Mouse (Mus musculus) MEL (cell line): ENCODE results near the gene Zmiz1. TPM values are rescaled to one million over a fixed set of nuclear protein-coding genes. Genes with fewer than 3 reads are reported as not detected.

Experiments used
- DNase-seq: peaks from one replicate; pipeline ENCODE4 v3.0.0; 2011; ENCODE audit warnings: low read depth, low spot score
- H3K27ac ChIP-seq: 2 replicates; pipeline ENCODE4 v1.5.1; 2012; ENCODE audit warnings: low read depth, mild to moderate bottlenecking, control low read depth, low read length, moderate library complexity; ENCODE audit not compliant: control insufficient read depth
- H3K27me3 ChIP-seq, 2 experiments: fragments of 150-350 bp in 1 of 2; sonication (generic) in 1 of 2; 2 replicates each; pipeline ENCODE4 v1.6.1; 2012; ENCODE audit warnings: low read length in 2 of 2, mild to moderate bottlenecking in 2 of 2, improper control_type of control experiment in 1 of 2, moderate library complexity in 1 of 2; ENCODE audit not compliant: insufficient read depth in 2 of 2, control insufficient read depth in 1 of 2
- H3K36me3 ChIP-seq, 2 experiments: 2 replicates each; pipeline ENCODE4 v1.6.1; 2012 to 2014; ENCODE audit warnings: low read length in 2 of 2, improper control_type of control experiment in 1 of 2, inconsistent platforms in 1 of 2, mild to moderate bottlenecking in 1 of 2; ENCODE audit not compliant: insufficient read depth in 2 of 2, control insufficient read depth in 1 of 2
- H3K4me1 ChIP-seq, 2 experiments: fragments of 150-350 bp in 1 of 2; sonication (generic) in 1 of 2; 2 replicates each; pipeline ENCODE4 v1.6.1; 2012; ENCODE audit warnings: low read length in 2 of 2, improper control_type of control experiment in 1 of 2, mild to moderate bottlenecking in 1 of 2; ENCODE audit not compliant: insufficient read depth in 2 of 2, control insufficient read depth in 1 of 2
- H3K4me3 ChIP-seq, 2 experiments: fragments of 150-350 bp in 1 of 2; sonication (generic) in 1 of 2; 2 replicates each; pipeline ENCODE4 v1.5.1; 2012; ENCODE audit warnings: low read depth in 2 of 2, low read length in 2 of 2, mild to moderate bottlenecking in 2 of 2, moderate library complexity in 2 of 2, control low read depth in 1 of 2, improper control_type of control experiment in 1 of 2; ENCODE audit not compliant: control insufficient read depth in 1 of 2, insufficient read depth in 1 of 2
- H3K79me2 ChIP-seq: 2 replicates; pipeline ENCODE4 v1.6.1; 2012; ENCODE audit warnings: mild to moderate bottlenecking, low read length, moderate library complexity; ENCODE audit not compliant: control insufficient read depth, poor library complexity, insufficient read depth
- H3K9ac ChIP-seq: 2 replicates; pipeline ENCODE4 v1.6.1; 2012; ENCODE audit warnings: low read depth, mild to moderate bottlenecking, control low read depth, low read length, moderate library complexity; ENCODE audit not compliant: control insufficient read depth, poor library complexity, severe bottlenecking
- H3K9me3 ChIP-seq: fragments of 150-350 bp; sonication (generic); replicated peaks from 2 replicates; pipeline ENCODE4 v1.6.1; 2012; ENCODE audit warnings: mild to moderate bottlenecking, low read length, improper control_type of control experiment, moderate library complexity; ENCODE audit not compliant: insufficient read depth
- BHLHE40 ChIP-seq: IDR thresholded peaks from 2 replicates; pipeline ENCODE4 v1.6.1; 2012; ENCODE audit warnings: low read depth, mild to moderate bottlenecking, inconsistent platforms, low read length, improper control_type of control experiment, borderline replicate concordance
- CHD1 ChIP-seq: IDR thresholded peaks from 2 replicates; pipeline ENCODE4 v1.6.1; 2012; ENCODE audit warnings: low read depth, mild to moderate bottlenecking, inconsistent platforms, low read length, improper control_type of control experiment
- EP300 ChIP-seq, 2 experiments: IDR thresholded peaks; 2 replicates each; pipeline ENCODE4 v1.6.1; 2011; ENCODE audit warnings: improper control_type of control experiment in 2 of 2, low read length in 2 of 2, low read depth in 1 of 2, mild to moderate bottlenecking in 1 of 2
- ETS1 ChIP-seq: IDR thresholded peaks from 2 replicates; pipeline ENCODE4 v1.6.1; 2012; ENCODE audit warnings: low read depth, mild to moderate bottlenecking, inconsistent platforms, low read length, improper control_type of control experiment, moderate library complexity
- GABPA ChIP-seq: IDR thresholded peaks from 2 replicates; pipeline ENCODE4 v1.6.1; 2012; ENCODE audit warnings: low read depth, mild to moderate bottlenecking, inconsistent platforms, low read length, improper control_type of control experiment, moderate library complexity
- JUND ChIP-seq: IDR thresholded peaks from 2 replicates; pipeline ENCODE4 v1.6.1; 2011; ENCODE audit warnings: low read depth, mild to moderate bottlenecking, improper control_type of control experiment, low read length
- KAT2A ChIP-seq: conservative IDR thresholded peaks from 2 replicates; pipeline ENCODE4 v1.6.1; 2012; ENCODE audit warnings: low read depth, low read length, improper control_type of control experiment, inconsistent platforms
- MAFK ChIP-seq: IDR thresholded peaks from 2 replicates; pipeline ENCODE4 v1.6.1; 2011; ENCODE audit warnings: low read depth, mild to moderate bottlenecking, low read length, improper control_type of control experiment, borderline replicate concordance
- MAX ChIP-seq: IDR thresholded peaks from 2 replicates; pipeline ENCODE4 v1.6.1; 2011; ENCODE audit warnings: low read length, improper control_type of control experiment
- MAZ ChIP-seq: IDR thresholded peaks from 2 replicates; pipeline ENCODE4 v1.6.1; 2012; ENCODE audit warnings: low read depth, mild to moderate bottlenecking, inconsistent platforms, low read length, improper control_type of control experiment
- MYC ChIP-seq: IDR thresholded peaks from 2 replicates; pipeline ENCODE4 v1.6.1; 2011; ENCODE audit warnings: low read depth, mild to moderate bottlenecking, low read length, improper control_type of control experiment, moderate library complexity
- NRF1 ChIP-seq: IDR thresholded peaks from 2 replicates; pipeline ENCODE4 v1.6.1; 2014; ENCODE audit warnings: low read depth, mild to moderate bottlenecking, inconsistent platforms, low read length, improper control_type of control experiment, moderate library complexity; ENCODE audit not compliant: poor library complexity, insufficient read depth, severe bottlenecking
- POLR2AphosphoS5 ChIP-seq: IDR thresholded peaks from 2 replicates; pipeline ENCODE4 v1.6.1; 2012; ENCODE audit warnings: low read depth, borderline replicate concordance, mild to moderate bottlenecking, inconsistent platforms, low read length, moderate library complexity, mixed read lengths
- RCOR1 ChIP-seq: IDR thresholded peaks from 2 replicates; pipeline ENCODE4 v1.6.1; 2012; ENCODE audit warnings: low read depth, mild to moderate bottlenecking, inconsistent platforms, low read length, improper control_type of control experiment
- SIN3A ChIP-seq: IDR thresholded peaks from 2 replicates; pipeline ENCODE4 v1.6.1; 2012; ENCODE audit warnings: low read length, improper control_type of control experiment, inconsistent platforms
- TCF12 ChIP-seq: IDR thresholded peaks from 2 replicates; pipeline ENCODE4 v1.6.1; 2014; ENCODE audit warnings: low read depth, mild to moderate bottlenecking, inconsistent platforms, low read length, improper control_type of control experiment, moderate library complexity
- UBTF ChIP-seq: IDR thresholded peaks from 2 replicates; pipeline ENCODE4 v1.6.1; 2012; ENCODE audit warnings: low read depth, mild to moderate bottlenecking, inconsistent platforms, low read length, improper control_type of control experiment, moderate library complexity, borderline replicate concordance; ENCODE audit not compliant: insufficient read depth
- ZC3H11A ChIP-seq: IDR thresholded peaks from 2 replicates; pipeline ENCODE4 v1.6.1; 2012; ENCODE audit warnings: low read depth, mild to moderate bottlenecking, inconsistent platforms, low read length, improper control_type of control experiment
- ZMIZ1 ChIP-seq: IDR thresholded peaks from 2 replicates; pipeline ENCODE4 v1.6.1; 2012; ENCODE audit warnings: low read depth, mild to moderate bottlenecking, inconsistent platforms, low read length, improper control_type of control experiment, moderate library complexity
- ZNF384 ChIP-seq: IDR thresholded peaks from 2 replicates; pipeline ENCODE4 v1.6.1; 2012; ENCODE audit warnings: low read depth, mild to moderate bottlenecking, inconsistent platforms, low read length, improper control_type of control experiment
- polyA plus RNA-seq, 2 experiments: library from polyadenylated mRNA; stranded (reverse) in 1 of 2; unstranded in 1 of 2; fragments of >175 nt in 1 of 2; fragments of >200 nt in 1 of 2; gene quantifications; 2 replicates each; pipeline versions ENCODE4 v1.2.1 to v1.2.4; 2012; ENCODE audit warnings: low replicate concordance in 2 of 2, low read depth in 1 of 2; ENCODE audit not compliant: insufficient read length in 2 of 2, insufficient read depth in 1 of 2, missing spikeins in 1 of 2
- total RNA-seq: library from RNA; depleted of rRNA; stranded (reverse); fragments of 300-350 nt; gene quantifications from 2 replicates; pipeline ENCODE4 v1.2.3, GENCODE M21; 2012

Gene Zmiz1
- total and polyA plus RNA-seq, 3 experiments: 2.7 to 19.9 TPM; not detected in 1

- Histone ChIP-seq H3K36me3 (no peaks in the 10 kb centered on the region), H3K9ac (no peak overlapping the region)
Observed at GRCm38 (mm10) chr14:25543098-25543497, 84.1 kb downstream of the Zmiz1 start.

GRCm38 (mm10) chr14:25543927-25544326, 84.9 kb downstream of the Zmiz1 start:
- DNase-seq: no peak
- TF ChIP-seq SIN3A (no peak), POLR2AphosphoS5 (no peak)
- Histone ChIP-seq H3K9me3 (no peaks in the 10 kb centered on the region), H3K9ac (no peak overlapping the region), H3K79me2 (no peaks in the 10 kb centered on the region), H3K27me3 (no peaks in the 10 kb centered on the region), H3K4me1 (no peaks in the 10 kb centered on the region), H3K4me3 (no peak overlapping the region), H3K27ac (no peak overlapping the region), H3K36me3 (no peaks in the 10 kb centered on the region)

More at GRCm38 (mm10) chr14:25543098-25543497, 84.1 kb downstream of the Zmiz1 start:
- H3K4me1 ChIP-seq: no peaks in the 10 kb centered on the region
- no peak overlapping the region for H3K27ac ChIP-seq
- TF ChIP-seq ZC3H11A (no peak), EP300 (IDR thresholded peaks at IDR 0.05; ENCODE audit: low read depth in 1 of 2, low read length in 2 of 2) (no peak), BHLHE40 (no peak), RCOR1 (no peak), CHD1 (no peak), ETS1 (no peak), JUND (no peak), ZMIZ1 (no peak), KAT2A (no peak), MYC (no peak), SIN3A (no peak), NRF1 (no peak), TCF12 (no peak), MAZ (no peak), MAFK (no peak), ZNF384 (no peak), MAX (no peak), UBTF (no peak), GABPA (no peak)
- H3K27me3 ChIP-seq: no peaks in the 10 kb centered on the region
- no peak overlapping the region for H3K4me3 ChIP-seq
- H3K9me3 ChIP-seq: no peaks in the 10 kb centered on the region
- no peaks in the 10 kb centered on the region for H3K79me2 ChIP-seq
- DNase-seq: no peak
